Mouse (Mus musculus): ENCODE measurements around the gene Galnt3. TPM values are rescaled to one million over a fixed set of nuclear protein-coding genes. Genes with fewer than 3 reads are reported as not detected.

The Galnt3 gene
- polyA plus RNA-seq, 3 experiments from 2014 or later = 1.1 to 2.0 TPM; not detected in 1

DNA sequence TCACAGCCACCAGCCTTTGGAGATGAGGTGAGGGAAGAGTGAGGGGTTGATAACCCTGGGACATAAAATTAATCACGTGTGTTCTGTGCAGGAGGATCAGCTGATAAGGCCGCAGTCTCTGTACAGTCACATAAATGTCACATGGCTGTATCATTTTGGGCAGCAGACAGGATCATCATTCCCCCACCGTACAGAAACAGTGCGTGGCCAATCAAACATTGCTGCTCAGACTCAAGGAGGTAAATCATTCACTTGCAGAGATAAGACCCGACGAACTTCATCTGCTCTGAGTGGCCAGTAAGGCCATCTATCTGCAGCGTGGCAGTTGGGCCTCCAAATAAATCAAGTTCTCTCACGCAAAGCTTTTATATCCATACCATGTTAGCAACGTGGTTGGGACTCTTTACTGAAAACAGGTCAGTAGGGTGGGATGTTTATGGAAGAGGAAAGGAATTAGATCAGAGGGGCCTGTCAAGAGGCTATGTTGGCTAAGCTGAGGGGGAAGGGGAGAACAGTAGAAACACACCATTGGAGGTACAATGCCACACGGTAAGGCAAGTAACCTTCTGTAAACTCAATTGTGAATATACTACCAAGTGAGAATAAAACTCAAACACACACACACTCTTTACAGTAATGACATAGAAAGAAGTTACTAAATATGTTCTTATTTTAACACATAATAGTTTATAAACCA, 20.9 kb downstream of the Galnt3 start:
- no peak for ATAC-seq

GRCm38 (mm10) chr2:66101686-66102304, 23.0 kb downstream of the Galnt3 start:
- ATAC-seq = no peak

DNA sequence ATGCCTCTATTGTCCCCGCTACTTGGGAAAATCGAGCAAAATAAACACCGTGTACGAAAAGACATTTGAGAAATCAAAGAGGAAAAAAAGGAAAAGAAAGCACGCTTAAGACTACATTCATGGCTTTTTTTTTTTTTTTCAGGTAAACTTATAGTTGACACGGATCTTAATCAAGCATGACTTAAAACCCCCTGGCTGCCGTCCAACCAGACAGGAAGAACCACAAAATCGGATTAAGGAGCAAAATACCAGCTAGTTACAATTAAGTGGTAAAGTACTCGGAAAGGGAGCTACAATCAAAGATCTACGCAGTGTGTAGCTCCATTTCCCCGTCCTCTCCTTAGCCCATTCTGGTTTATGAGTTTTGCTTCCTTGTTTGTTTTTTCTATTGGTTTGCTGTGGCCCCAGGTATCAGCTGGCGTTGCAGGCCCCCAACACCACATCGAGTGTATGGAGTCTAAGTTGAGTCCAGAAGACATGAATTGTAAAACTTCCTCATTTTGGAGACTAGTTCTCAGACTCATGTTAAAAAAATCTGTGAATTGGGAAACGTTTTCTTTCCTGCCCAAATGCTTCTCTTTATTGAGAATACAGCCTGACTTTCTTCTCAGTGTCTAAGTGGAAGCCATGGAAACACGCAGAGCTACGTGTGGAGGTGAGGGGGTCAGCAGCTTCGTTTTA, 24.0 kb downstream of the Galnt3 start:
- no peak for ATAC-seq

GRCm38 (mm10) chr2:66100239-66100638, 24.6 kb downstream of the Galnt3 start:
- no peak for ATAC-seq

DNA sequence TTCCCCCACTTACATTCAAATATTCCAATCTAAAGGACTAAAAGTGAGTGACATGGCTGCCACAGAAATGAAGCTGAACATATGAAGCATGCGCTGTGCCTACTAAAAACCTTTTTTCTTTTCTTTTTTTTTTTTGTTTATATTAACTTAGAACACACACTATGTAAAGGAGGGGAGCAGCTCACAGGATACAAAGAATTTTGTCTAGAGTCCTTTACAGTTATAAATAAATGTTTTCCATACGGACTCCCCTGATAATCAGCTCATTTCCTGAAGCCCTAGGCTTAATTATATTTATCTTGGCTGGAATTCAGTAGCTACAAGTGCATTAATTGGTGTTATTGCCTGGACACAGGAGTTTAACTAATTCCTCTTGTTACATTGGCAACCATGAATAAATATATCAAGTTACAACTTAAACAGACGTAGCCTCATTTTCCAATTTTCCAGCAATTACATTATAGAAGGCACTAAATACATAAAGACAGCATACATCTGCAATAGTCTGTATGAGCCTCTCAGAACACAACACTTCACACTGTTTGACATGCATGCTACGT, 30.1 kb downstream of the Galnt3 start:
- ATAC-seq = no peak

- no peak for ATAC-seq
Measured at GRCm38 (mm10) chr2:66091296-66091695, 33.5 kb downstream of the Galnt3 start.

GRCm38 (mm10) chr2:66081876-66082275, 42.9 kb downstream of the Galnt3 start:
- no peak for ATAC-seq

GRCm38 (mm10) chr2:66080731-66081130, 44.1 kb downstream of the Galnt3 start:
- no peak for ATAC-seq

- ATAC-seq = no peak
Measured at GRCm38 (mm10) chr2:66069454-66069853, 55.3 kb downstream of the Galnt3 start.

DNA sequence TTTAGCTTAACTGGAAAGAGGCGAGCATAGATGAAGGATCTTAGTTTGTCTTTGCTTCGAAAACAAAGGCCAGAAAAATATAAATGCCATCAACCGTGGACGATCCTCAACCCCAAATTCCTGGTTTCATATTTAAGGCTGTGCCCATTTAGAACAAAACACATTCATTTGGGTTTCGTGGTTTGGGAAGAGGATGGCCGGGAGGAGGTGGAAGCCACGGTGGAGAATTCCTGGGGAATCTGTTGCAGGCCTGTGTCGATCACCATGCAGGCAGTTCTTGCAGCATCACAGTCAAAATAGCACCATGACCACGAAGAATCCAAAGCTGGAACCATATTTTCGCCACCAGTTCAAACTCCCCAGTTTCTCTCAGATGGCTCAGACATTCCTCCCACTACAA, 61.5 kb downstream of the Galnt3 start:
- no peak for ATAC-seq

DNA sequence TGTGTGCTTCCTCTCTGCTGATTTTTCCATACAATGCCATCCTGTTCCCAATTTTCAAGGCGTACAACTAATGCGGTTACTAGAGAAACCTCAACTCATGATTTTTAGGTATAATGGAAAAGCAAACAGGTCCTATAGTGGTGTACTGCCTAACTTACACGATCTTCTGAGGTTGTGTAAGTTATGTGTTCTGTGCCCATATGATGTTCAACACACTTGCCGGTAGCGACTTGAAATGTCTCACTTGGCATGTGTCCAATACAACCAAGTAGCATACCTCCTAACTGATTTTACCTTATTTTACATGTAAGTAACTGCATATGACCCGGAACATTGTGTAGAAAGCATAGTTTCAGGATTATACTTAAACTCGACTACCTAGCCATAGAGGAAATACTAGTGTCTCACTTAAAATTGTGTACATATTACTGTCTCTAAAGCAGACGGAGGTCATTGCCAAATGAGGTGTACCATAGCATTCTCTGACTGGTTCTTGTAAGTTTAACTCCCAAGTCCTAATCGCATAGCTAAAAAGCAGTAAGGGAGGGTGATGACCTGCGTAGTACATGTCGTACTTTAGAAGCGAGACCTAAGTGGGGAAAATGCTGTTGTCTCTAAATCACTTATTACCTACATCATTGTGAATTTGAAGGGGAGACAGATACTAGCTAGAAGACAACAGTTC, 80.2 kb downstream of the Galnt3 start:
- no peak for ATAC-seq

GRCm38 (mm10) chr2:66043441-66044404, 81.1 kb downstream of the Galnt3 start:
- ATAC-seq = no peak

DNA sequence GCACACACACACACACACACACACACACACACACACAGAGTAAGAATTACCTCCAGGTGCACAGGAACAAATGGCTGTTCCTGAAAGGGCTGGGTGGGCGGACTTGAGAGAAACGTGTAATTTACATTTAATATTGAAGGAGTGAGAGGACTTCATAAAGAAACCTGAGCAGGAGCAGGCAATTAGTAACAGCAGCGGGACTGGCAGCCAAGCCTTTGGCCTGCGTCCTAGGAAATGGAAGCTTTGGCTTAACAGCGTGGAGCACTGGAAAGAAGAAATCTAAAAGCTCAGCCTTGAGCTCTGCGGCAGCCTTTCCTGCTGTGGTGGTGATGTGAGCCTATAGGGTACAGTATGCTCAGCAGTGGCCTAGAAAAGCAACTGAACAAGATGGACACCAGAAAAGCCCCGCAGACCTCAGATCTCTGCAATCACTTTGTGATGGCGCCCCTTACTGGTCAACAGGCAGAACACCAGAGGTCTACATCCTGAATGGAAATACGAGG, 82.8 kb downstream of the Galnt3 start:
- ATAC-seq = no peak

GRCm38 (mm10) chr2:66041203-66041916, 83.4 kb downstream of the Galnt3 start:
- ATAC-seq = no peak

DNA sequence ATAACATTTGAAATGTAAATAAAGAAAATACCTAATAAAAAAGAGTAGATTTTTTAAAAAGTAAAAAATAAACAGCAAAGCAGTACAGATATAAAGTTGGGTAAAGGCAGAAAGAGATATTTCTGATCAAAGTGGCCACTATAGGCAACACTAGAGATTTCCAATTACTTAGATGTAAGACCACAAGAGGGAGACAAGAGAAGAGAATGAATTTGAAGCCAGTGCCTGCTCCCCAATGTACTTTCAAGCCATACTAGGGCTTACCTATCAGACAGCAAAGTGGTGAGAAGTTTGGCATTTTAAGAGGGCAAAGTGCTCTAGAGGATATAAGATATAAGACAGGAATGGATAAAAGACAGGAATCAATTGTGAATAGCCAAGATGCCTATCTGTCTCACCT, 84.2 kb downstream of the Galnt3 start:
- no peak for ATAC-seq

DNA sequence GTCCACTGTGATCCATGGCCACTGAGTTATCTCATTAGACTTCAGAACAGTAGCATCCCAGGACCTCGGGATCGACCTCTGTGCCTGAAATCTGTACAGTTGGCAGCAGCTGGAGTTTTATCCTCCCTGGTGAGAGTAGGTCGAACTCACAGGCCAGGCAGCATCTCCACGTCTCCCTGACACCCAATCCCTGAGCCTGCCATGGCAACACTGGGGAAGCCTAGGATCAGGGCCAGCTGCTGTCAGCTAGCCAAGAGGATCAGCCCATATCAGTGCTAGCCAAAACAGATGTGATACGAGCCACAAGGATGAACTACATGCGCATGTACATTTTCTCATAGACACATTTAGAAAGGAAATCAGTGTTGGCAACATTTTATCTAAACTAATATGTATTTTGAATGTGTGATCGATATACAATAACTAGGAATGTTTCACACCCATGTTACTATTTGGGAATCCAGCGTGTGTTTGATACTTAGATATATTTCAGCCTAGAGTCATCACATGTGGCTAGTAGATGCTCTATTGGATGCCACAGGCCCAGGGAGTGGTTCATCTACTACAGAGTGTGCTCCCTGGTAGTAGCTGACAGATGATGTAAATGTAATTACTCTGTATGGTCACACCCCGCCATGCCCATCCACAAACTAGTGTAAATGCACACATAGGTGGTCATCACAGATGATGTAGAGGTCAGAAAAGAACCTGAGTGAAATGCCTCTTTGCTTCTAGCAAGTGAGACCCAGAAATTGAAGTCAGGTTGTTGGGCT, 89.7 kb downstream of the Galnt3 start:
- ATAC-seq = no peak

Data from inflammation-experienced regulatory T-cells, adult 6 months (primary cell).